Mouse (Mus musculus) spleen, adult 12 weeks (tissue): ENCODE measurements around the gene Rerg.

Experiments
- DNase-seq: peaks from one replicate; pipeline ENCODE4 v3.0.0; 2022; ENCODE audit warnings: low spot score

Gene Rerg

DNA sequence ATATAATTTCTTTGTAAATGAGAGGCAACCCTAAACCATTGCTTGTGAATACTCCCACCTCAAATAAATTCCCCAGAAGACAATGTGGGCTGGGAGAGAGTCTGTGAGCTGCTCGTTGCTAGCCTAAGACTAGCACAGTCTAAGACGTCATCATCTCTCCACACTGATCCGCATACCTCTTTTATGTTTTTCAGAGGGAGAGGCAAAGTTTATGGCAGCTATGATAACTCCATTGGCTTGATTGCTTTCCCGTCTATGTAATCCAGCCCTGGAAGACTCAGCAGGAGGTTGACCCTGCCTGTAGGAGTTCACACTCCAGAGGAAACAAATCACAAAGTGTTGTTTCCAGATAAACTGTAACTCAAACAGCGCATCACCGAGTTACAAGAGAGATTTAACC is 38.9 kb downstream of the Rerg start:
- DNase-seq, result no peak

DNA sequence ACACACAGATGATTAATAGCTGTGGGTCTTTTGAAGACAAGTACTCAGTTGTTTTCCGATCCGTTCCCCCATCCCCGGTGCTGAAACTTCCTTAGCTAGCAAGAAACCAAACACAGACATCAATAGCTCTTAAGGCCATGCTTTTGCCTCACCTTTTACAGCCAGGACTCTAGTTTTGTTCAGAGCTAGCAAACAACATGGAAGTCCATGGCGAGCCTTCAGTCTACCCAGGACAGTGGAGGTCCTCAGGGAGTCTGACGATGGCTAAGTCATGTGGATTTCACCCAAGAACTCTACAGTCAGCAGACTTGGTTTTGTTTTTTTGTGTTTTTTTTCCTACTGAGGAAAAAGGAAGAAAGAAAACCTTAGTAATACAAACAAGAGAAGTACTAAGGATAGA is 43.4 kb downstream of the Rerg start:
- DNase-seq, result no peak

DNA sequence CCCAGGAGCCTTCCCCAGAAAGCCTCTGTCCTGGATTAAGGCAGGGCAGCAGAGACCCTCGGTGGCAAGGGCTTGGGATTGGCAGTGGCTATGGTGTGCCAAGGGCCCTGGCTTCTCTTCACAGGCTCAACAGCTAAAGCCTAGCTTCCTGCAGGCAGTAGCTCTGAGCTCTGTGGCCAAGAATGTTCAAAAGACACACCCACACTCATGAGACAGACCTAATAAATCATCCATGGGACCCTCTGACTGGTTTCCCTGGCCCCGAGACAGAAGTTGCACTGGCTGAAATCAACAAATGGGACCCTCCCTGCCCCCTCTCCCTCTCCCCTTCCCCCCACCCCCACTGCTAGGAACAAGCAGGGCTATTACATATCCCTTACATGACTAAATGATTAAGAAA is 44.1 kb downstream of the Rerg start:
- DNase-seq, result no peak

DNA sequence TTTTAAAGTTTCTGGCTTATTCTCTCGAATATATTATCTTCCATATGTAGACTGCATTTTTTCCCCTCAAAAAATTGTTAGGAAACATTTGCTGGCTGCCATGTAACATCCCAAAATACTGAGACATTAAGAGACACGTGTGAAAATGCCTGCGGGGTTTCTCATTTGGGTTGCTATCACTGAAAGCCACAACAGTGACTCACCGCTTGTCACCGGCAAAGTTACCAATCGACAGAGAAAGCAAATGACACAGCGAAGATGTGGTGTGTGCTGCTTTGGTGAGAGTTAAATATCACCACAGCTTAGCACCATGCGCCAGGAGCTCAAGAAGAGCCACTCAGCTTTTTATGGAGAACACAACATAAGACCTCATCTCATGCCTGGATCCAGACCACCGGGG is 44.9 kb downstream of the Rerg start:
- DNase-seq, result no peak

DNA sequence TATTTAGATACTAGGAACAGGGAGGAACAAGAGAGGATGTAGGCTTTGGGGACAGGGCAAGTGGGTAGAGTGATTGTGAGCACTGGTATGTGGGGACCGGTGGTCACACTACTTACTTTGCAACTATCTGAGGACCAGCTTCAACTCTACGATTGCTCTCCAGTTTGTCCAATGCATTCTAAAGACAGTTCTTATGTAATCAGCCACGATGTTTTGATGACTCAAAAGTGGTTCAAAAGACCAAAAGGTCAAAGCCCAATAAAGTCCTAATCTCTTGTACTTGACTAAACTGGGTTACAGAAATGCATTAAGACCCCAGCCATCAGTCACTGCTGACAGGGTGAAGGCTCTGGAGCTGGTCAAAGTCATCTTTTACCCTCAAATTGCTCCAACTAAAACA is 45.3 kb downstream of the Rerg start:
- DNase-seq, result no peak

DNA sequence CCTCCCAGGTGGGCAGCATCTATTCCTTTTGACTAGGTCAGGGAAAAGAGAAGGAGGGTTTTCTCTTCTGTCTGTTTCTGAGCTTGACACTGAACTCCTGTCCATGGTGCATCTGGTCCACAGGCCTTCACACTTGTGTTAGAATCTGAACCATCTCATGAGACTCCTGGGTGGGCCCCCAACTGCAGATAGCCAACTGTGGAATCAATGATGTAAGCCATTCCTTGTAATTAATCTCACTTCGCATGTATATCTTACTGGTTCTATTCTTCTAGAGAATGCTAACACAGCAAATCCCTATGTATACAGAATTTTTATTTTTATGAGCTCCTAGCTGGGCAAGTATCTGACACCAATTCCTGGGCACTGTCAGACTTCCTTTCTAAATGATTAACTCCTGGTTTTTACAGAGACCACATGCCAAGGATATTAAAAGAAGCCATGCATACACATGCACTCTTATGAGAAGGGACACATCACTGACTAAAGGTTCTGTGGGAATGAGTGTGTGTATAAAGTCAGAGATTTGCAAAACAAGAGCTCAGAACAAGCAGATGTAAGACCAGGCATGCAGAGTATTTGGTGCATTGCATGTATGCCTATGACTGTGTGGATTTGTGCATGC is 53.3 kb downstream of the Rerg start:
- no peak for DNase-seq

DNA sequence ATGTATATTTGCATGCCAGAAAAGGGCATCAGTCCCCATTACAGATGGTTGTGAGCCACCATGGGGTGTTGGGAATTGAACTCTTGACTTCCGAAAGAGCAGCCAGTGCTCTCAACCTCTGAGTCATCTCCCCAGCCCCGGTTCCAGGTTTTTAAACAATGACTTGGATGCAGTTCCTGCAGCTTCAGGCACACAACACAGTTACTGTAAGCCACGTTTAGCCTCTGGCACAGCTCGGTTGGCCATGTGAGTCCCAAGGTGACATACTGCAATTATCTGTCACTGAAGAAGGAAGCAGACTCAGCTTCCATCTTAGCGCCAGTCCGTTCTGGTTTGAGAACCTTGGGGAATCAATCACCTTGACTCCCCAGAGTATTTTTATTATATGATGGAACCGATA is 55.4 kb downstream of the Rerg start:
- no peak for DNase-seq

DNA sequence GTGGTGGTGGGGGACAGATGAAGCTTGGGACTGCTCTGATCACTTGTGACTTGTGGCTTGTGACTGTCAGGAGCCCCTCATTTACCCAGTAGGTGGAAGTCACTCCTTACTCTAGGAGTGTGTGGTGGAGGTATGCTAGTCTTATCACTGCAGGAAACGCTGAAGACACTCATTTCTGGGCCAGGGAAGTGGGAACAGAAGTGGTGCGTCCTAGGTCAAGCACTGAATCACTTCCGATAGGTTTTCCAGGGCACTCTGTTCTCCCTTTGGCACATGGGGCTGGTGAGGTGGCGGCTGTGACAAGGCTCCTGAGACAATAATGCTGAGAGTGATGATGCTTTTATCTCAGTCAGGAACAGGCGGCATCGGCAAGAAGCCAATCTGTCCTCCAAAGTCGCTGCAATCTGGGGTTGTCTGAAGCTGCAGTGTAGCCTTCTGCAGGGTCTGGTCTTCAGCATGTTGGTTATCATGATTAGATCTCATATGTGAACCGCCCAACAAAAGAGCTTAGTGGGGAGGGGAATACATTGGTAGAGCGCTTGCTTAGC is 59.0 kb downstream of the Rerg start:
- no peak for DNase-seq

DNA sequence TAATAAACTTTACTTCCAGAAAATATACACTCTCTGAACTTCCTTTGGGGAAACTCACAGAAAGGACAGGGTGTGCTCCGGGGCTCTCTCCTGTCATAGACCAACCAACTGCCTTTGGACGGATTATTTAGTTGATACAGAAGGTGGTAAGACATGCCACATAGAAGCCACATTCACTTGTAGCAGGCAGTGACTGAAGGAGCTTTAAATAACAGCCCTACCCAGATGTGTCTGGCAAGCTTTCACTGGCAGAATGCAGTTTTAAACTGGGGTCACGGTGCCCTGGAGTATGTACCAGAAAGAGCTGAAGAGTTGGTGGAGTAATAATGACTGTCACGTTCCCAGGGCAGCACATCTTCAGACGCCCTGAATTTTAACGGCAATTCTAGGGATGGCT is 59.5 kb downstream of the Rerg start:
- no peak for DNase-seq

DNA sequence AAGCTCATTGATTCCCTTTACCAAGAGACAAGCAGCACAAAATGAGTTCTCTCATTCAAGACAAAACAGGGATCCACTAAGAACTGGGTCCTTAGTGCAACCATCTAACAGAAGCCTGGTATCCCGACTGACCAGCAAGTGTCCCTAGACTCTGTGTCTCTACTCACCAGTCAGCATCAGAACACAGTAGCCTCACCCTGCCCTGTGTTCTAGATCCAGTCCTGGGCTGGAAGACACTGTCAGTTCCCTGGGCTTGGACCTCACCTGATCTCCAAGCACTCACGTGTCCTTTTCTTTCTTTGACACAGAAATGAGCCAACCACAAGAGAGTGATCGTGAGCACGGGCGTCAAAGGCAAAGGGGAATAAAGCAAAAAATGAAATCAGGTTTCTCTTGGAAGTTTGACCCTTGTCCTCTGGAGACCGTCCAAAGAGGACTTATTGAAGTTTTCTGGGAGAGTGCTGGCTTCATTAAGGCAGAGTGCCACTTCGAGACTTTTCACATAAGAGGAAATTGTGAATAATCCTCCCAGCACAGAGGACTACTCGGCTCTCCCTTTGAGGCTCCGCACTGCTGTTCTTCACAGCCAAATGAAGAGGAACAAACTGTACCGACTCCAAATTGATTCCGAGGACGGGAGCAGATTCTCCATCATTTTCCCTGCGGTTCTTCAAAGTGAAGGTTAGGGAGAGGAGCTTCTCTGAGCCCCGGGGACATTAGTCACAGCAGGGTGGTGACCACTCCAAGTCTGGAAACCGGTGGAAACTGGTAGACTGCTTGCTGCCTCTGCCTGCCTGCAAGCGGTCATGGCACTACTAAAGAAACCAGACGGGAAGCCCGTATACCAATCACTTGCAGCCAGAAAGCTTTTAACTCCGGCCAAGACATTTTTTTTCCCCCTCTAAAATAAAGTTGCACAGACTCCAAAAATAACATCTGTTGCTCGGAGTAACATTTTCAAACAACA is 60.2 kb downstream of the Rerg start:
- DNase-seq, result no peak

DNA sequence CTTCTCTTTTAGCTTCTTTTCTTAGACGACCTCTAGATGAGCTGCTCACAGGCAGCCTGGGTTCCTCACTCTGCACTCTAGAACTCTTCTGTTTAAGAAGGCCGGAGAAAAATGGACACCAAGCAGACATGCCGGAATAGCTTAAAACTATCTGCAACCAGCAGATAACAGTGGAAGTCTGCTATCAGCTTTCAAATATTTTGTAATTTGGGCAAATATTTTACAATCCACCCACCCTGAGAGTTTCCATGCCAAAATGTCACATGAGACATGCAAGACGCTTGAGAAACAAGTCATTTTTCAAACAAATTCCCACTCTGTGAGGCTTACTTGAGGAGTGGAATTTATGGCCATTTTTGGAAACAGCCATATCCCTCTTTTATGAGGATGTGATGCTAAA is 65.0 kb downstream of the Rerg start:
- no peak for DNase-seq

DNA sequence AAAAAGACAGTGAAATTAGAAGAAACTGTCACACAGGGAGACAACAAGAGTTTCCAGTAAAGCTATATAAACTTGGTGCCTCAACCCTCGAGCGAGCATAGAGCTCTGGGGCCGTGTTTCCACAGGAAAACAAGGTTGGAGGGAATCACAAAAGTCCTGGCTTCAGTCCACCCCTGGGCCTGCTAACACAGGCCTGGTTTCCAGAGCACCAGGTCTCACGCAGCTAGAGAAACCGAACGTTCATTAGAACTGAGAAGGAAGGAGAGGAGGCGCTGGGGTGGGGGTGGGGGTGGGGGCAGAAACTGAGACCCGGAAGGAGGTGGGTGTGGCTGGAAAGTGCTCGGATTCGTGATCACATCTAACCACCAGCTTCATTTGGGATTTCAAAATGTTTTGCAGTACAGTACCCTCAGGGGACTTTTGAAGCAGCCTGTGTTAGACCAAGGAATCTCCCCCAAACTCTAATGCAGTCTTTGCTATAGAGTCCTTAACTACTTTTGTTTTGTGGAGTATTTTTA is 67.6 kb downstream of the Rerg start:
- DNase-seq, result no peak

DNA sequence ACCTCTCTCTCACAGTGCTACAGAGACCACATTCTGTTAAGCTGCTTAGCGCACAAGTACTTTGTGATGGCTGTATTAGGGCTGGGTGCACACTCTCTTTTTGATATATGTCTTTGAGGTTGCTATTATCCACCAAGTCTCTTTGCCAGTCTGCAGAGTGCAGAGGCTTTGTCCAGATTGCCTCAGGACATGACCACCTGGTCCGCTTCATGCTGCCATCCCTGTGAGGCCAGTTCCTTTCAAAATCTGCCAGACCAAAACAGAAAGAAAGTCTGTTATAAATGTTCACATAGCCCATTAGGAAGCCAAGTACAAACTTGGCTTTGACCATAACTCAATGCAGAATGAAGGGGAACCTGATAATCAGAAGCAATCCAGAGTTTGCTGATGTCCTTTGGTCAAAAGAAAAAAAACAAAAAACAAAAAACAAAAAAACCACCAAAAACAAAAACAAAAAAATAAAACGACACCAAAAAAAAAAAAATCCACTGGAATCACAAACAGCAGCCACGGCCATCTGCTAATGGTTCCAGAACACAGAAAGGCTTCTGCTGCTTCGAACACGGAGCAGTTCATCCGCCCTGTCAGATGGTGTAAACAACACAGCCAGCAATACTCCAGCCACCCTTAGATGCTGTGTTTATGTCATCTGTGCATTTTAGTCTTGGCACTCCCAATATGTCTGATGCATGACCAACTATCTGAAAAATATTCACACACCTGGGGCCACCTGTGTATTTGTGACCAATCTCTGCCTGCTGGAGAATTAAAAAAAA is 68.2 kb downstream of the Rerg start:
- no peak for DNase-seq

DNA sequence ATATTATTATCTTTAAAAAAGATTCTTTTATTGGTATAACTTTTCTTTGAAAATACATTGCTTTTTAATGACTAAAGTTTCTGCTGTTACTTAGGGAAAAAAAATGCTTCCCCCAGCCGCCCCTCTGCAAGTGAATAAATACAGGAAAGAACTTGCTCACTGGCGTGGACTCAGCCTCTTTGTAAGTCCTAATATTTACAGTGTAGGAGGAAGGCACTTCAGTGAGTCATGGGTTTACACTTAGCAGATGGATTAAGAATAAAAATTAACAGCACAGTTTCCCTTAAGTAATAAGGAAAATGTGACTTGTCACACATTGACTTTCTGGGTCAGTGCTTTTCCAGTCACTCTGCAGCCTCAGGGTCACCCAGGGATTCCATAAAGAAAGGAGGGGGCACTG is 70.0 kb downstream of the Rerg start:
- DNase-seq, result no peak

DNA sequence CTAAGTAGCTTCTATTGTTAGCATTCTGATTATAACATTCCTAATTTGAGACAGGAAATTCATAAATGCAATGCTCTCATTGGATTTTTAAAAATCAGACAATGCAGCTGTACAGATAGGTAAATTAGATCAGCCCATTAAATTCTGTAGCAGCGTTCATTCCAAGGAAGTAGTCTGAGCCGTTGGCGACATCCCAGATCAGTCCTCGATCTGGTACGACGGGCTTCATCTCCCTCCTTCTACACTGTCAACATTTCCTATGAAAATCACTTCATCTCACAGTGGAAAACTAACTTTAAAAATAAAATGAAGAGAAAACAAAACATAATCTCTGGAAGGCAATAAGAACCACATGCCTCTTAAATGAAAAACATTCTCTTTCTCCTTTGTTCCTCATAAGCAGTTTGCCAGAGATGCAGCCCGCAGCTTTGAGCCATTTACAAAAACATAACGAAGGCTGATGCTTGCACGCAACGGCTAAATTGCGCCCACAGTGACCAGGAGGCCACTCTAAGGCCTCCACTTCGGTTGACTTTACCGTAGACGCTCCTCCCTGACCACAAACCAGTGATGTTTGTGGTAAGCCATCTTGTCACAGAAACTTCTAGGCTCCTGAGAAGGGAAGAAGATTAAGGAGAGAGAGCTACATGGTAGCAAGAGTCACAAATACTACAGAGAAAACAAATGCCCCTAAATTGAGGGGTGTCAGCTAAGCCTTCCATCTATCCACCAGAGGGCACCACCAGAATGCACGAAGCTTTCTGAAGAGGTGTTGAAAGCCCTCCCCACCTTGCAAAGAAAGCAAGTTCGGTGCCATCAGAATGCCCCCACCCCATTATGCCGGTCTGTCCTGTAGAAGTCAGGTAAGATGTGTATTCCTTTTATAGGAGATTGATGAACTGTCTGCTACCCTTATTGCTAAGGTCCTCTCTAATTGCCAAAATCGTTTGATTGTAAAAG is 71.8 kb downstream of the Rerg start:
- DNase-seq, result no peak

DNA sequence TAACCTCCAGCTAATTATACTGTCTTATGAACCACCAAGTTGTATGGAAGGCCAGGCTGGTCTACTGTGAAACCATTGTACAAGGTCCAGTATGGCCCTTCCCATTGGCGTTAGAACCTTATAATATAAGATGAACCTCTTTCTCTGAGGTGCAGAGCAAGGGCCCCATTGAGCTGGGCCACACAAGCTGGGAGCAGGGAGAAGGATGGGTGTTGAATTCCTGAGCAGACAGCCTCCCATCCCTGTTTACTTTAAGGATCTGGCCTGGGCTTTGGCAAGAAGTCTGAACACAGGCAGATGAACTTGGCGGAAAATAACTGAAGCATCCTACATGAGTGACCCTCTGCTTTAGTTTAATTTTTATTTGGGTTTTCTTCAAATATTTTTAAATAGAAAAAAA is 75.8 kb downstream of the Rerg start:
- no peak for DNase-seq

DNA sequence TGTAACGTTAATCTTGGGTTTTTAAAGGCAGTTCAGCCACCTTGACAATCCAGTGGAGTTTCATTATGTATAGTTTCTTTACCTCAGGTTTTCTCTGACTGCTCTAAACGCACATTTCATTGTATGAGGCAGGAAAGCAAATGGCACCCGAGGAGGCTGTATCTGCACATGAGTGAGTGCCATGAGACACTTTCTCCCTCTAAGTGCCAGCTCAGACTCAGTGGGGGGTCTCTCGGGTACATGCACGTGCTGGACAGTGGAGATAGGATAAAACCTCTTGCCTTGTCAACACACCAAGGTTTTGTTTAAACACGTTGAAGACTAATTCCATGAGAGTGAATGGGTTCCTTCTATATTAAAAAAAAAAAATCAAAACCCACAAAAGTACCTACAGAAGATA is 81.8 kb downstream of the Rerg start:
- DNase-seq, result no peak

DNA sequence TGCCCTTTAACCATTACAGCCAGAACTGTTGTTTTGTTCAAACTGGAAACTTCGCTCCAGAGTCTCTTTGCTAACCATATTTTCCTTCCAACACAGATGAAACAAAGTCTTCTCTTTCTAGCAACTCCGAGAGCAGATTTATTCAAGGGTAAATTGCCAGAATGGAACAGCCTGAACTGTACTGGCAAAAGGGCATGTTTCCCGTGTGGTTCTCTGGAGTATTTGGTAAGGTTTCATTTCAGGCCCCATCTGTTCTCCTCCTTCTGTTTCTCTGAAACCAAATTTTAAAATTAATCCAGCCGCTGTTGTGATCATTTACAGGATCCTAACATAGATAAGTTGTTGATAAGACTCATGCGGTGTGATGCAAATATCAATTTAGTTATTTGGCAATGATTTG is 82.3 kb downstream of the Rerg start:
- DNase-seq, result no peak

DNA sequence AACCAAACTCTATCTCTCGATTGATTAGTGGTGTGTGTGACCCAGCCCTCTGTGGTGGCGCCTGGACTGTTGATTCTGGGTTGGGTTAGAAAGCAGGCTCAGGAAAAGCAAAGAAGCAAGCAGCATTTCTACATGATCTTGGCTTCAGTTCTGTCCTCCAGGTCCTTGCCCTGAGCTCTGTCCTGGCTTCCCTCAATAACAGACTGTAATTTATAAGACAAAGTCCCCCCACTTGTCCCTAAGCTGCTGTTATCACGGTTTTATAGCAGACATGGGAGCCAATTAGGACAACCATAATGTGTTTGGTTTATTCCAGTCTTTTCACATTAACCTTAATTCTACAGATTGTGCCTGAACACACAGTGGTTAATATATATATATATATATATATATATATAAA is 82.8 kb downstream of the Rerg start:
- no peak for DNase-seq

DNA sequence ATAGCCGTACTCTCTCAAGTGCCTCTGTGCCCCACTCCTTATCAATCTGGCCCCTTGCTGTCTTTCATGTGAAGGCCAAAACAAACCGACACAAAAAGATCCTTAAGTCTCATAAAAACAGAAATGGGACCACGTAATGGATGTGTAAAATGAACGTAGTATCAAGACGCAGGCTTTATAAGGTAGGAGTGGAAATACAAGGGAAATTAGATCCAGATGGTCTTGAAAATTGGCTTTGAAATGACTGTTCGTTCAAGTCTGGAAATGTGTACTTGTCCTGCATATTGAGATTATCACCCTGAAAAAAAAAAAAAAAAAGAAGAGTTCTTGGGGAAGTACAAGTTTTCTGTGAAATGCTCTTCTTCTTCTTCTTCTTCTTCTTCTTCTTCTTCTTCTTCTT is 90.6 kb downstream of the Rerg start:
- no peak for DNase-seq

DNA sequence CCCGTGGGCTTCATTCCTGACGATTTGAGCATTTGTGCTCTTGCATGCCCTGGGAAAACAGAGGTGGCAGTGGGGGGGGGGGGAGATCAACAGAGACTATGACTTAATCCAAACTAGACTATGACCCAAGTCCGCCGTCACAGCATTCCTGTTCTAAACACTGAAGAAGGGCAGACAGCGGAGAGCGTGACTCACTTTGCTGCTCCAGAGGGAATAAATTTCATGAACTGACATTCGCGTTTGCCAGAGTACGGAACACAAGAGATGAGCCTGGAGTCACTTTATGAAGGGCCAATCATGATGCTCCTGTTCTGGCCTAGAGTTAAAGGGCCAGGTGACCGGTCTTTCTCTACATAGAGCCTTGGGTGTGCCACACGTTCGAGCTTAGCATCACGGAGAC is 93.6 kb downstream of the Rerg start:
- no peak for DNase-seq
